7 mouse cellular contexts compared by ENCODE assay signal in genomic region chr9:89211065-89211858, GRCm38 (mm10). TPM values are rescaled to one million over a fixed set of nuclear protein-coding genes. Genes with fewer than 3 reads are reported as not detected.
DNase-seq lines count a peak whose midpoint lies in the region; ATAC-seq lines count a peak whose summit lies in the region.
"Not testable (repeated sequence)": the region's sequence is repeated elsewhere in the genome, so short reads cannot be mapped to it uniquely, and the experiment has no call there.

No protein-coding gene starts in this region.

- not testable (repeated sequence) for H3K4me1 ChIP-seq in embryonic facial prominence, embryonic 14.5 days (ENCODE audit: control insufficient read depth, insufficient read depth, low read length); midbrain, embryonic 10.5 days

- not testable (repeated sequence) for H3K27me3 ChIP-seq in embryonic facial prominence, embryonic 14.5 days (replicated peaks; ENCODE audit: control insufficient read depth, insufficient read depth, low read length); midbrain, embryonic 10.5 days (ENCODE audit: low read depth, poor library complexity, severe bottlenecking)

- H3K9ac ChIP-seq in embryonic facial prominence, embryonic 14.5 days (ENCODE audit: low read depth, low read length), result peak overlapping the region; percentile 54

- intact Hi-C loops in left cerebral cortex, postnatal 36 days (cut with DNase I), result not testable (repeated sequence)

- peak overlapping the region; percentile 36 for H3K4me3 ChIP-seq in embryonic facial prominence, embryonic 14.5 days (ENCODE audit: low read depth, low read length)
- peak overlapping the region; percentile 45 for H3K4me3 ChIP-seq in midbrain, embryonic 10.5 days

- DNase-seq in adrenal gland, postnatal 10 days, result peak; percentile 90
- not testable (repeated sequence) for DNase-seq in embryonic facial prominence, embryonic 14.5 days (ENCODE audit: low spot score); midbrain, embryonic 10.5 days (ENCODE audit: low spot score)
- DNase-seq in heart, adult 8-10 months (ENCODE audit: low spot score), result peak; percentile 95
- DNase-seq in kidney, adult 18-20 months, result peak; percentile 96
- peak; percentile 97 to 98 for DNase-seq in left cerebral cortex, postnatal 36 days (ENCODE audit: low spot score in 2 of 2)
- DNase-seq in right cerebral cortex, postnatal 36 days (ENCODE audit: low spot score in 2 of 2), result peak; percentile 88 to 94

- peak overlapping the region; percentile 71; the same call in 1 of the 2 replicates for H3K27ac ChIP-seq in embryonic facial prominence, embryonic 14.5 days (replicated peaks; ENCODE audit: low read depth, low read length)
- H3K27ac ChIP-seq in midbrain, embryonic 10.5 days (replicated peaks), result peak overlapping the region; percentile 80

- ATAC-seq in embryonic facial prominence, embryonic 14.5 days (ENCODE audit: low read depth), result peak; percentile 95

- 7% methylated on average over 5 of the region's 44 CpGs for WGBS in embryonic facial prominence, embryonic 14.5 days
- 6% methylated on average over 14 of the region's 44 CpGs for WGBS in midbrain, embryonic 10.5 days

- not testable (repeated sequence) for H3K9me3 ChIP-seq in embryonic facial prominence, embryonic 14.5 days (ENCODE audit: control insufficient read depth, low read length); midbrain, embryonic 10.5 days (replicated peaks)

- not testable (repeated sequence) for H3K36me3 ChIP-seq in embryonic facial prominence, embryonic 14.5 days (ENCODE audit: control insufficient read depth, insufficient read depth, low read length); midbrain, embryonic 10.5 days

- peak overlapping the region; percentile 46 for H3K4me2 ChIP-seq in embryonic facial prominence, embryonic 14.5 days (ENCODE audit: low read depth, low read length)

RNA-seq across cellular contexts. Expression of gene Mthfs, which starts 0.8 kb away (rescaled TPM):
- total RNA-seq in adrenal gland, postnatal 10 days (2021), result 10 to 100 TPM; 39.5 to 44.3 TPM
- 22.3 and 25.7 TPM in 2 replicates for polyA plus RNA-seq in embryonic facial prominence, embryonic 14.5 days (2014; fragmentation: Nextera tagmentation; extraction: Ambion mirVana)
- 10 to 100 TPM; 14.6 to 25.6 (median 19.5) TPM for total RNA-seq in heart, adult 8-10 months (2022)
- total RNA-seq in left cerebral cortex, postnatal 36 days (2021), result 10 to 100 TPM; 28.4 to 38.4 TPM
- polyA plus RNA-seq in midbrain, embryonic 10.5 days (2016; fragmentation: Nextera tagmentation; extraction: Ambion mirVana), result 14.4 and 14.5 TPM in 2 replicates

RNA-seq across cellular contexts. Expression of gene Gm29094, which starts 12.1 kb away (rescaled TPM):
- not detected for total RNA-seq in adrenal gland, postnatal 10 days (2021)
- polyA plus RNA-seq in embryonic facial prominence, embryonic 14.5 days (2014; fragmentation: Nextera tagmentation; extraction: Ambion mirVana), result 0.98 TPM in 1 of 2 replicates, not detected in the other
- 1 to 10 TPM in 1 of 4 experiments, under 1 TPM in 1, not detected in 2; 0.44 to 2.5 TPM for total RNA-seq in heart, adult 8-10 months (2022)
- not detected for total RNA-seq in left cerebral cortex, postnatal 36 days (2021)
- polyA plus RNA-seq in midbrain, embryonic 10.5 days (2016; fragmentation: Nextera tagmentation; extraction: Ambion mirVana), result 0.28 TPM in 1 of 2 replicates, not detected in the other

RNA-seq across cellular contexts. Expression of gene Bcl2a1b, which starts 12.3 kb away (rescaled TPM):
- total RNA-seq in adrenal gland, postnatal 10 days (2021), result 1 to 10 TPM; 3.0 to 3.2 TPM
- polyA plus RNA-seq in embryonic facial prominence, embryonic 14.5 days (2014; fragmentation: Nextera tagmentation; extraction: Ambion mirVana), result 2.2 and 2.5 TPM in 2 replicates
- 1 to 10 TPM in 1 of 4 experiments, under 1 TPM in 1, not detected in 2; 0.52 to 2.9 TPM for total RNA-seq in heart, adult 8-10 months (2022)
- total RNA-seq in left cerebral cortex, postnatal 36 days (2021), result under 1 TPM in 1 of 2 experiments, not detected in 1; 0.64 TPM
- 0.32 and 0.42 TPM in 2 replicates for polyA plus RNA-seq in midbrain, embryonic 10.5 days (2016; fragmentation: Nextera tagmentation; extraction: Ambion mirVana)
